Mouse (Mus musculus) liver, adult 2 months (tissue): ENCODE measurements around the gene Ncam1. TPM values are rescaled to one million over a fixed set of nuclear protein-coding genes. Genes with fewer than 3 reads are reported as not detected.

Experiments
- DNase-seq: peaks from one replicate; pipeline ENCODE4 v3.0.0-alpha.2; 2011; ENCODE audit warnings: low read depth, low spot score; ENCODE audit errors: extremely low read depth
- H3K27ac ChIP-seq: fragments of 200-500 bp; replicated peaks from 2 replicates; pipeline ENCODE4 v1.5.1; 2012; ENCODE audit warnings: low read depth, mild to moderate bottlenecking, control low read depth, inconsistent platforms, low read length; ENCODE audit not compliant: insufficient read depth
- H3K27me3 ChIP-seq: fragments of 200-500 bp; 2 replicates; pipeline ENCODE4 v1.6.1; 2012; ENCODE audit warnings: mild to moderate bottlenecking, moderate library complexity, low read length, inconsistent platforms; ENCODE audit not compliant: control insufficient read depth, insufficient read depth
- H3K36me3 ChIP-seq: fragments of 200-500 bp; 2 replicates; pipeline ENCODE4 v1.6.1; 2012; ENCODE audit warnings: low read length, inconsistent platforms; ENCODE audit not compliant: control insufficient read depth, insufficient read depth
- H3K4me1 ChIP-seq: fragments of 200-500 bp; 2 replicates; pipeline ENCODE4 v1.6.1; 2011; ENCODE audit warnings: low read length; ENCODE audit not compliant: control insufficient read depth, insufficient read depth
- H3K4me3 ChIP-seq: fragments of 200-500 bp; 2 replicates; pipeline ENCODE4 v1.5.1; 2011; ENCODE audit warnings: low read depth, mild to moderate bottlenecking, control low read depth, low read length, moderate library complexity; ENCODE audit not compliant: insufficient read depth
- H3K79me2 ChIP-seq: fragments of 200-500 bp; 2 replicates; pipeline ENCODE4 v1.6.1; 2012; ENCODE audit warnings: inconsistent platforms, mild to moderate bottlenecking, low read length, moderate library complexity; ENCODE audit not compliant: control insufficient read depth, insufficient read depth
- H3K9ac ChIP-seq: fragments of 200-500 bp; 2 replicates; pipeline ENCODE4 v1.6.1; 2012; ENCODE audit warnings: low read depth, mild to moderate bottlenecking, control low read depth, inconsistent platforms, low read length
- CTCF ChIP-seq: fragments of 200-500 bp; IDR thresholded peaks from 2 replicates; pipeline ENCODE4 v1.5.1; 2011; ENCODE audit warnings: low read depth, low read length, control low read depth
- POLR2A ChIP-seq: fragments of 200-500 bp; IDR thresholded peaks from 2 replicates; pipeline ENCODE4 v1.6.1; 2011; ENCODE audit warnings: low read length, control low read depth; ENCODE audit not compliant: insufficient read depth; ENCODE audit errors: extremely low read depth
- WGBS: fragments of 180-500 bp; shearing (Covaris S2); methylation state at CpG from one replicate; pipeline ENCODE4 v1.1.7; 2018; 5-methylcytosine and 5-hydroxymethylcytosine counted together
- polyA plus RNA-seq: library from polyadenylated mRNA; depleted of rRNA; stranded (reverse); fragments of >200 nt; gene quantifications from 2 replicates; pipeline ENCODE4 v1.2.3, GENCODE M21; 2012
- total RNA-seq: library from RNA; depleted of rRNA; stranded (reverse); fragments of >200 nt; gene quantifications from 2 replicates; pipeline ENCODE4 v1.2.3, GENCODE M21; 2014

The Ncam1 gene
- total and polyA plus RNA-seq, 2 experiments: 0.07 to 0.18 TPM

GRCm38 (mm10) chr9:49528026-49528425, 270.7 kb downstream of the Ncam1 start:
- Histone ChIP-seq H3K4me3 (no peak overlapping the region), H3K4me1 (no peaks in the 10 kb centered on the region), H3K9ac (no peak overlapping the region), H3K27ac (no peak overlapping the region), H3K79me2 (no peaks in the 10 kb centered on the region), H3K36me3 (no peaks in the 10 kb centered on the region), H3K27me3 (no peaks in the 10 kb centered on the region)
- TF ChIP-seq CTCF (no peak), POLR2A (no peak)
- no peak for DNase-seq
- 83% methylated on average over 5 of the region's 5 CpGs for WGBS

GRCm38 (mm10) chr9:49527340-49527739, 271.4 kb downstream of the Ncam1 start:
- DNase-seq: no peak
- Histone ChIP-seq H3K27me3 (no peaks in the 10 kb centered on the region), H3K4me1 (no peaks in the 10 kb centered on the region), H3K9ac (no peak overlapping the region), H3K36me3 (no peaks in the 10 kb centered on the region), H3K27ac (no peak overlapping the region), H3K4me3 (no peak overlapping the region), H3K79me2 (no peaks in the 10 kb centered on the region)
- 81% methylated on average over 8 of the region's 8 CpGs for WGBS
- TF ChIP-seq CTCF (no peak), POLR2A (no peak)

GRCm38 (mm10) chr9:49524721-49525120, 274.0 kb downstream of the Ncam1 start:
- WGBS: 79% methylated on average over 9 of the region's 9 CpGs
- no peak overlapping the region for H3K9ac ChIP-seq
- no peaks in the 10 kb centered on the region for H3K4me1 ChIP-seq
- TF ChIP-seq CTCF (no peak), POLR2A (no peak)
- H3K27ac ChIP-seq: no peak overlapping the region
- no peak overlapping the region for H3K4me3 ChIP-seq
- no peaks in the 10 kb centered on the region for H3K79me2 ChIP-seq
- H3K36me3 ChIP-seq: no peaks in the 10 kb centered on the region
- H3K27me3 ChIP-seq: no peaks in the 10 kb centered on the region
- no peak for DNase-seq

- Histone ChIP-seq H3K4me1 (no peaks in the 10 kb centered on the region), H3K27ac (no peak overlapping the region), H3K36me3 (no peaks in the 10 kb centered on the region), H3K79me2 (no peaks in the 10 kb centered on the region), H3K27me3 (no peaks in the 10 kb centered on the region), H3K9ac (no peak overlapping the region), H3K4me3 (no peak overlapping the region)
- TF ChIP-seq POLR2A: no peak
- TF ChIP-seq CTCF: no peak
- 89% methylated on average over 9 of the region's 9 CpGs for whole genome bisulfite sequencing
- DNase-seq: no peak
These were observed 274.8 kb downstream of the Ncam1 start for GRCm38 (mm10) chr9:49523881-49524280.

- peak; percentile 60 for DNase-seq
- no peak for TF ChIP-seq CTCF
- TF ChIP-seq POLR2A: no peak
- H3K27ac ChIP-seq: no peak overlapping the region
- H3K27me3 ChIP-seq: no peaks in the 10 kb centered on the region
- WGBS: 59% methylated on average over 2 of the region's 2 CpGs
- no peak overlapping the region for H3K4me3 ChIP-seq
- no peak overlapping the region for H3K9ac ChIP-seq
- H3K36me3 ChIP-seq: no peaks in the 10 kb centered on the region
- no peaks in the 10 kb centered on the region for H3K79me2 ChIP-seq
- H3K4me1 ChIP-seq: no peaks in the 10 kb centered on the region
These were observed 284.4 kb downstream of the Ncam1 start for GRCm38 (mm10) chr9:49514306-49514705.

GRCm38 (mm10) chr9:49510666-49511065, 288.1 kb downstream of the Ncam1 start:
- Histone ChIP-seq H3K9ac (no peak overlapping the region), H3K27me3 (no peaks in the 10 kb centered on the region), H3K27ac (no peak overlapping the region), H3K36me3 (no peaks in the 10 kb centered on the region), H3K4me3 (no peak overlapping the region), H3K4me1 (no peaks in the 10 kb centered on the region), H3K79me2 (no peaks in the 10 kb centered on the region)
- no peak for DNase-seq
- 97% methylated on average over 4 of the region's 4 CpGs for WGBS
- TF ChIP-seq CTCF (no peak), POLR2A (no peak)
